Mouse (Mus musculus) heart, adult 9 months (tissue): ENCODE data around the gene Mrps27.

ENCODE experiments used
- DNase-seq, 2 experiments: peaks; one replicate each; pipeline ENCODE4 v3.0.0; 2022; ENCODE audit warnings: low spot score in 2 of 2

Mrps27 gene

GRCm38 (mm10) chr13:99440228-99440627 is 95.6 kb downstream of the Mrps27 start:
- no peak for DNase-seq

- DNase-seq, result no peak
Observed at GRCm38 (mm10) chr13:99441700-99442433, 97.3 kb downstream of the Mrps27 start.

GRCm38 (mm10) chr13:99442434-99443249 is 98.1 kb downstream of the Mrps27 start:
- DNase-seq, result no peak

DNA sequence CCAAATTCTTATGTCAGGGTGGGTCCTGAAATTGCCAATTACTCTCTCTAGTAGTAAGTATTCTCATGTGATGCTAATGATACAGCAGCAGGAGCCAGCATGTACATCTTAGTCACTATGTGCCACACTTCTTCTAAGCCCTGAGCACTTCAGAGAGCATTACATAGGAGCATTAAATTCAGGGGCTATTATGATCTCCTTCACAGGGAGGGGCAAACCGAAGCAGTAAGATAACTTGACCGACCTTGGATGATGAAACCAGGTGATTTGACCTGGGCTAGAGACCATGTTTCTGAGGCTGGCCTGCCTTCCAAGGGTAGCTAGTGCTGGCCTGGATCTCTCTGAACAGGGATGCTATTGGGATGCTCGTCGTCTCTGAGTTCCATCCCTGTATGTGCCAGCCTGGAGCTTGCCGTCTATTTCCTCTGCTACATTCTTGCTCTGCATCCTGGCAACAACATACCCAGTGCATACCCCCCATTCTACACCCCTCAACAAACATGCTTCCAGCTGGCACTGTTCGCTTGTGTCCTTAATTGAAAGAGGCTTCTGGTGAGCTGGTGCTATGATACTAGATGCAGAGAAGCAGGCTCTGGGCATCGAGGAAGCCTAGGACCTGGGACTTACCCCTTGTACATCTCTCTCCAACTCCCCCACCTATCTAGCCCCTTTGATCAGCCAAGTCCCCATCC is 99.0 kb downstream of the Mrps27 start:
- DNase-seq, result no peak

DNA sequence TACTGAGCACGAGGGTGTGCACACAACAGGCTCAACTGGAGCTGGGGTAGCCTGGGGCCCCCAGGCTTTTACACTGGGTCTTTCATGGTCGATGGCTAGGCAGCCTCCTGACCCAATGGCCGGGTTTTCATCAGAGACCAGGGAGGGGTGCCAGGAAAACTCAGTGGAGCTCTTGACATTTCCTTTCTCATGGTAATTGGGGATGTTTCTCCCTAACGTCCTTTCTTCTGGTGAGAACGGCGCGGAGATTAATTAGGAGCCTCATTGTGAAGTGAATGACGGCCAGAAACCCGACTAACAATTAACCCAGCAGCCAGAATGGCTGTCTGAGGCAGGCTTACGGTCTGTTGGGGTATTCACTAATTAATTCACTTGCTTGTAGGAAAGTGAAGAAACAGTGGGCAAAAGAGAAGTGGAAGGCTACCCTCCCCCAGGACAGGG is 99.9 kb downstream of the Mrps27 start:
- DNase-seq, result no peak

DNA sequence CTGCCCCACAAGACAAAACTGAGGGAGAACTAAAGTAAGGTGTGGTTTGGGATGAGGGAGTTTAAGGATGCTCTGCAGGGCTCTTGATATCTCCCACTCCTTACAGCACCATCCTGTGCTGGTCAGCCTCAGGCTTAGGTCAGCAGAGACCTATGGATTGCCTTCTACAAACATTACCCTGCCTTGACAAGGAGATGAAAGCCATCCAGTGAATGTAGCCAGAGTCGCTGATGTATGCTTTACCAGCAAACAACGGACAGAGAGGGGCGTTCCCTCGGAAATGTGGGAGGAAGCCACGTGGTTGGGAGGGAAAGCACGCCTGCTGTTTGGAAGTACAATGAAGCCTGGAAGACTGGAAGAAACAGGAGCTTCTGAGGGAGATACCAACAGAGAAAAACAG is 100.3 kb downstream of the Mrps27 start:
- DNase-seq, result no peak

- DNase-seq, result no peak
Observed at GRCm38 (mm10) chr13:99447002-99447401, 102.4 kb downstream of the Mrps27 start.

- DNase-seq, result peak; percentile 26 to 27
Observed at GRCm38 (mm10) chr13:99447403-99448199, 103.0 kb downstream of the Mrps27 start.

DNA sequence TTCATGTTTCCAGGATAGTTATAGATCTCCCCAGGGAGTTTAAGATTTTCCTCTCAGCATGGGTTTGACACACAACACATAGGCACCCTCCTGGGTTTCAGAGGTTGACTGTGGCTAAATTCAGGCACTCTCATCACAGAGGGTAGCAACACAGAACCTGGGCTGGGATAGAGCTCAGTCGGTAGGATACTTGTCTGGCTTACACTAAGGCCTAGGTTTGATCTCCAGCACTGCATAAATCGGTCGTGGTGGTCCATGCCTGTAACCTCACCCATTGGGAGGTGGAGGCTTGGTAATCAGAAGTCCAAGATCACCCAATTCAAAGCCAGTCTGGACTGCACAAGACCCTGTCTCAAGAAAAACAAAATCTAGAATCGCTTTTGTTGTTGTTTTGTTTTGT is 103.7 kb downstream of the Mrps27 start:
- no peak for DNase-seq

- DNase-seq, result no peak
Observed at GRCm38 (mm10) chr13:99449547-99449946, 105.0 kb downstream of the Mrps27 start.

GRCm38 (mm10) chr13:99450766-99451165 is 106.2 kb downstream of the Mrps27 start:
- peak; percentile 30 to 31 for DNase-seq

GRCm38 (mm10) chr13:99451276-99451675 is 106.7 kb downstream of the Mrps27 start:
- no peak for DNase-seq

GRCm38 (mm10) chr13:99452444-99452843 is 107.9 kb downstream of the Mrps27 start:
- no peak for DNase-seq

DNA sequence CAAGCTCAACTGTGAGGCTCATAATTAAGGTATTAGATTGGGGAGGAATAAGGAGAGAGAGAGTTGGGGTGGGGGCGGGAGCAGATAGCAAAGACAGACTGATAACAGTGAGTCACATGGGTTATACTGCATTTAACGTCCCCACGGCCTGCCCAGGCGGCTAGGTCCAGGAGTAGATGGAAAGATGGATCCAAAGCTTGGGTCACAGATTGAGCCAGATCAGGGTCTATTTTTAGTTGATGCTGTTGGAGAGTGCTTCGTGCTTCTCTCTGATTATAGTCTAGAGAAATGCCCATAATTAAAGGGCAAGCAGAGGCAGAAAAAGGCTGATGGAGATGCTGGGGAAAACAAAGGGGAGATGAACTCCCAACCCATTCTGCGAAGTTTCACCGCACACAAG is 110.4 kb downstream of the Mrps27 start:
- DNase-seq, result no peak

- DNase-seq, result no peak
Observed at GRCm38 (mm10) chr13:99458658-99459386, 114.2 kb downstream of the Mrps27 start.

GRCm38 (mm10) chr13:99459612-99460011 is 115.0 kb downstream of the Mrps27 start:
- no peak for DNase-seq

- DNase-seq, result no peak
Observed at GRCm38 (mm10) chr13:99461886-99462285, 117.3 kb downstream of the Mrps27 start.

- DNase-seq, result peak in 1 of 2 experiments; percentile 44
Observed at GRCm38 (mm10) chr13:99464551-99464950, 120.0 kb downstream of the Mrps27 start.
